Mouse (Mus musculus) hindbrain, postnatal 0 days (tissue): ENCODE results near the gene Fam117b. TPM values are rescaled to one million over a fixed set of nuclear protein-coding genes. Genes with fewer than 3 reads are reported as not detected.

Experiments
- ATAC-seq: fragments of 200-750 bp; cut with Nextera tagmentation; 2 replicates; pipeline ENCODE4 v1.8.0; 2017; ENCODE audit warnings: mild to moderate bottlenecking, moderate TSS enrichment, moderate library complexity
- DNase-seq: peaks from one replicate; pipeline ENCODE4 v3.0.0-alpha.2; 2015; ENCODE audit warnings: low spot score
- H3K27ac ChIP-seq: fragments of 300-500 bp; sonication (generic); 2 replicates; pipeline ENCODE4 v1.5.1; 2014; ENCODE audit warnings: mild to moderate bottlenecking
- H3K27me3 ChIP-seq: fragments of 300-500 bp; sonication (generic); 2 replicates; pipeline ENCODE4 v1.6.1; 2014; ENCODE audit warnings: low read length, mixed read lengths; ENCODE audit not compliant: insufficient read depth
- H3K36me3 ChIP-seq: fragments of 300-500 bp; sonication (generic); 2 replicates; pipeline ENCODE4 v1.6.1; 2014; ENCODE audit warnings: low read length, mixed read lengths; ENCODE audit not compliant: insufficient read depth
- H3K4me1 ChIP-seq: fragments of 300-500 bp; sonication (generic); 2 replicates; pipeline ENCODE4 v1.6.1; 2014; ENCODE audit warnings: antibody characterized with exemption, low read length, mixed read lengths; ENCODE audit not compliant: insufficient read depth
- H3K4me2 ChIP-seq: fragments of 300-500 bp; sonication (generic); 2 replicates; pipeline ENCODE4 v1.6.1; 2014; ENCODE audit warnings: low read depth, mild to moderate bottlenecking, low read length, moderate library complexity, mixed read lengths
- H3K4me3 ChIP-seq: fragments of 300-500 bp; sonication (generic); 2 replicates; pipeline ENCODE4 v1.5.1; 2014; ENCODE audit warnings: low read length
- H3K9ac ChIP-seq: fragments of 300-500 bp; sonication (generic); replicated peaks from 2 replicates; pipeline ENCODE4 v1.6.1; 2014; ENCODE audit warnings: mild to moderate bottlenecking, low read length, moderate library complexity, mixed read lengths
- H3K9me3 ChIP-seq: fragments of 300-500 bp; sonication (generic); 2 replicates; pipeline ENCODE4 v1.6.1; 2016; ENCODE audit warnings: low read length, mixed read lengths
- CTCF ChIP-seq: IDR thresholded peaks from 2 replicates; pipeline ENCODE4 v1.5.1; 2016; ENCODE audit warnings: antibody characterized with exemption, control low read depth, low read depth
- WGBS: fragments of 180-500 bp; shearing (Covaris S2); extraction: QIAGEN DNeasy Blood & Tissue Kit; methylation state at CpG from one replicate; pipeline ENCODE4 v1.1.7; 2014; 5-methylcytosine and 5-hydroxymethylcytosine counted together
- polyA plus RNA-seq: library from polyadenylated mRNA; unstranded; fragments of >200 nt; fragmentation: Nextera tagmentation; extraction: Ambion mirVana; gene quantifications from 2 replicates; pipeline ENCODE4 v1.2.1, GENCODE M21; 2015
- total RNA-seq: library from RNA; depleted of rRNA; stranded (reverse); fragments of >200 nt; gene quantifications from 2 replicates; pipeline ENCODE4 v1.2.3, GENCODE M21; 2014; rRNA removed

Fam117b gene
- total and polyA plus RNA-seq, 2 experiments from 2014 or later = 30.1 to 44.5 TPM

DNA sequence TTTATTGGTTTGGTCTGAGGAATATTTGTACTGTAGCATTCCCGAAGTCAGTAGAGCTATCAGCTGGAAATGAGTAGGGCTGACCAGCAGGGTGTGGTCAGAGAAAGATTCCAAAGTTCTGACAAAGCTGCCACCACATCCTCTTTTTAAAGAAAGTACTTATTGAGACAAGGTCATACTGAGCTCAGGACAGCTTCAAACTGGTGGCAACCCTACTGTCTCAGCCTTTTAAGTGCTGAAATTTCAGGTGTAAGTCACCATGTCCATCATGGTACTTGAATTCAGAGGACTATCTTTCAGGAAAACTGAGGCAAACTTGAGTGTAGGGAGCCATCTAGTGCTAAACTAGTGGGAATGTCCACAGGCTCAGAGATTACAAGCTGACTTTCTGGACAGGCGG is 87.5 kb downstream of the Fam117b start:
- H3K27me3 ChIP-seq = no peaks in the 10 kb centered on the region
- WGBS = 64% methylated on average over 2 of the region's 2 CpGs
- no peak overlapping the region for H3K9ac ChIP-seq
- DNase-seq = peak; percentile 42
- no peak overlapping the region for H3K27ac ChIP-seq
- no peak for ATAC-seq
- peak; percentile 59 for TF ChIP-seq CTCF
- no peaks in the 10 kb centered on the region for H3K36me3 ChIP-seq
- H3K4me2 ChIP-seq = no peak overlapping the region
- H3K4me3 ChIP-seq = no peak overlapping the region
- H3K9me3 ChIP-seq = no peaks in the 10 kb centered on the region
- H3K4me1 ChIP-seq = no peaks in the 10 kb centered on the region

- WGBS = 93% methylated on average over 10 of the region's 10 CpGs
- TF ChIP-seq CTCF = no peak
Observed at GRCm38 (mm10) chr1:60007337-60007736, 94.5 kb downstream of the Fam117b start.

DNA sequence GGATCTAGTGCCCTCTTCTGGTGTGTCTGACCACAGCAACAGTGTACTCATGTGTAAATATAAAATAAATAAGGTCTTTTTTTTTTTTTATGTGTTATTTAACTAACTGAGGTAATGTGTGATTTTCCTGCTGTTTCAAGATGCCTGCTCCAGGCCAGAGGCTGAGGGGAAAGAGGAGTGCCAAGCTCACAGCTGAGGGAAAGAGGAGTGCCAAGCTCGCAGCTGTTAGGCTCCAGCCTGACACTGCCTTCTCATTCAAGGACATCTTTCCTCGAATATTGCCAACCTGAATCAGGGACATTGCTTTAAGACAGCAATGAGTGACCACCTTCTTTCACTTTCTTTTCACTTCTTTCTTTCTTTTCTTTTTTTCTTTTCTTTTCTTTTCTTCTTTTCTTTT is 95.9 kb downstream of the Fam117b start:
- H3K36me3 ChIP-seq = no peaks in the 10 kb centered on the region
- ATAC-seq (no peak), DNase-seq (peak; percentile 13)
- no peak overlapping the region for H3K4me3 ChIP-seq
- H3K27ac ChIP-seq = no peak overlapping the region
- 51% methylated on average over 2 of the region's 2 CpGs for WGBS
- no peaks in the 10 kb centered on the region for H3K27me3 ChIP-seq
- no peak overlapping the region for H3K9ac ChIP-seq
- no peaks in the 10 kb centered on the region for H3K9me3 ChIP-seq
- no peak overlapping the region for H3K4me2 ChIP-seq
- no peaks in the 10 kb centered on the region for H3K4me1 ChIP-seq
- no peak for TF ChIP-seq CTCF

More at GRCm38 (mm10) chr1:60007337-60007736, 94.5 kb downstream of the Fam117b start:
- H3K4me1 ChIP-seq = no peaks in the 10 kb centered on the region
- no peaks in the 10 kb centered on the region for H3K9me3 ChIP-seq
- no peak overlapping the region for H3K4me2 ChIP-seq
- no peak overlapping the region for H3K27ac ChIP-seq
- H3K4me3 ChIP-seq = no peak overlapping the region
- no peaks in the 10 kb centered on the region for H3K27me3 ChIP-seq
- no peak overlapping the region for H3K9ac ChIP-seq
- no peaks in the 10 kb centered on the region for H3K36me3 ChIP-seq
- ATAC-seq = no peak
- DNase-seq = no peak

- ATAC-seq (no peak), DNase-seq (no peak)
- no peak overlapping the region for H3K4me2 ChIP-seq
- WGBS = 90% methylated on average over 10 of the region's 10 CpGs
- no peaks in the 10 kb centered on the region for H3K4me1 ChIP-seq
- no peaks in the 10 kb centered on the region for H3K27me3 ChIP-seq
- no peak overlapping the region for H3K4me3 ChIP-seq
- H3K27ac ChIP-seq = no peak overlapping the region
- H3K9me3 ChIP-seq = no peaks in the 10 kb centered on the region
- TF ChIP-seq CTCF = no peak
- H3K9ac ChIP-seq = no peak overlapping the region
- no peaks in the 10 kb centered on the region for H3K36me3 ChIP-seq
Observed at GRCm38 (mm10) chr1:60013779-60014178, 101.0 kb downstream of the Fam117b start.

DNA sequence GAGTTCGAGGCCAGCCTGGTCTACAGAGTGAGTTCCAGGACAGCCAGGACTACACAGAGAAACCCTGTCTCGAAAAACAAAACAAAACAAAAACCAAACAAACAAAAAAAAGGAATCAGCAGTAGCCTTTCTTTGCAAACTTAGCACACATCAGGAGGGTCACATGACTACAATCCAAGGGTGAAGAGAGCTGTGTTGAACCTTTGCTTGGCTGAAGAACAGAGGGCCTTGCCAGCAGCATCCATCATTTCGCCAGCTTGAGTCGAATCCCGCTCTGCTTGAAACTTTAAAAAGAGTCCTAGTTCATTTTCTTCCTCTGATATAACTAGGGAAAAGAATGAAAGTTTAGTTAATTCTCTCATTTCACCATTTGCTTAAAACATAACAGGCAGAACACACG is 102.7 kb downstream of the Fam117b start:
- no peak overlapping the region for H3K4me3 ChIP-seq
- no peaks in the 10 kb centered on the region for H3K9me3 ChIP-seq
- H3K9ac ChIP-seq = no peak overlapping the region
- no peaks in the 10 kb centered on the region for H3K36me3 ChIP-seq
- ATAC-seq (no peak), DNase-seq (no peak)
- H3K4me1 ChIP-seq = no peaks in the 10 kb centered on the region
- no peak for TF ChIP-seq CTCF
- no peak overlapping the region for H3K27ac ChIP-seq
- no peak overlapping the region for H3K4me2 ChIP-seq
- H3K27me3 ChIP-seq = no peaks in the 10 kb centered on the region
- 84% methylated on average over 6 of the region's 6 CpGs for WGBS

GRCm38 (mm10) chr1:60016136-60016611 is 103.4 kb downstream of the Fam117b start:
- Histone ChIP-seq H3K4me1 (no peaks in the 10 kb centered on the region), H3K4me3 (no peak overlapping the region), H3K27me3 (no peaks in the 10 kb centered on the region), H3K9me3 (no peaks in the 10 kb centered on the region), H3K4me2 (no peak overlapping the region), H3K9ac (no peak overlapping the region), H3K27ac (no peak overlapping the region), H3K36me3 (no peaks in the 10 kb centered on the region)
- TF ChIP-seq CTCF = no peak
- WGBS = 59% methylated on average over 5 of the region's 5 CpGs
- DNase-seq = no peak
- no peak for ATAC-seq

- no peak overlapping the region for H3K4me3 ChIP-seq
- ATAC-seq = no peak
- H3K9me3 ChIP-seq = no peaks in the 10 kb centered on the region
- H3K27ac ChIP-seq = no peak overlapping the region
- DNase-seq = no peak
- no peak overlapping the region for H3K9ac ChIP-seq
- H3K36me3 ChIP-seq = no peaks in the 10 kb centered on the region
- WGBS = 93% methylated on average over 1 of the region's 1 CpGs
- H3K27me3 ChIP-seq = no peaks in the 10 kb centered on the region
- no peaks in the 10 kb centered on the region for H3K4me1 ChIP-seq
- no peak for TF ChIP-seq CTCF
- no peak overlapping the region for H3K4me2 ChIP-seq
Observed at GRCm38 (mm10) chr1:60017031-60017469, 104.2 kb downstream of the Fam117b start.

Other genes starting within 250 kb of the Fam117b start
- 70.2 and 72.7 TPM in 2 replicates for gene Sumo1, start 242.2 kb upstream of the Fam117b start, total RNA-seq
- 311 and 326 TPM in 2 replicates for gene Sumo1, start 242.2 kb upstream of the Fam117b start, polyA plus RNA-seq
- 41.6 and 80.7 TPM in 2 replicates for gene Nop58, start 228.0 kb upstream of the Fam117b start, total RNA-seq
- 136 and 146 TPM in 2 replicates for gene Nop58, start 228.0 kb upstream of the Fam117b start, polyA plus RNA-seq
- 56.2 and 59.8 TPM in 2 replicates for gene Bmpr2, start 149.6 kb upstream of the Fam117b start, total RNA-seq
- gene Bmpr2, start 149.6 kb upstream of the Fam117b start, polyA plus RNA-seq = 9.2 and 9.3 TPM in 2 replicates
- gene Ica1l, start 130.2 kb downstream of the Fam117b start, total RNA-seq = 51.7 and 52.0 TPM in 2 replicates
- gene Ica1l, start 130.2 kb downstream of the Fam117b start, polyA plus RNA-seq = 56.4 and 61.3 TPM in 2 replicates
- 12.3 and 14.1 TPM in 2 replicates for gene Carf, start 185.2 kb downstream of the Fam117b start, total RNA-seq
- gene Carf, start 185.2 kb downstream of the Fam117b start, polyA plus RNA-seq = 7.9 and 8.0 TPM in 2 replicates
- gene Wdr12, start 185.6 kb downstream of the Fam117b start, total RNA-seq = 11.0 and 15.8 TPM in 2 replicates
- 44.9 and 46.9 TPM in 2 replicates for gene Wdr12, start 185.6 kb downstream of the Fam117b start, polyA plus RNA-seq